Mouse (Mus musculus) gastrocnemius, adult 8-10 months (tissue): ENCODE measurements around the gene Slc25a22. TPM values are rescaled to one million over a fixed set of nuclear protein-coding genes. Genes with fewer than 3 reads are reported as not detected.
"Not testable (repeated sequence)": the region's sequence is repeated elsewhere in the genome, so short reads cannot be mapped to it uniquely, and the experiment has no call there.

Experiments
- DNase-seq, 2 experiments: peaks; one replicate each; pipeline ENCODE4 v3.0.0; 2022; ENCODE audit warnings: low spot score in 2 of 2
- total RNA-seq, 4 experiments: library from RNA; stranded (reverse); gene quantifications; 2 replicates each; pipeline ENCODE4 v1.2.4; 2022

The Slc25a22 gene
- total RNA-seq, 4 experiments from 2014 or later: 14.5 to 19.5 (median 14.7) TPM

DNA sequence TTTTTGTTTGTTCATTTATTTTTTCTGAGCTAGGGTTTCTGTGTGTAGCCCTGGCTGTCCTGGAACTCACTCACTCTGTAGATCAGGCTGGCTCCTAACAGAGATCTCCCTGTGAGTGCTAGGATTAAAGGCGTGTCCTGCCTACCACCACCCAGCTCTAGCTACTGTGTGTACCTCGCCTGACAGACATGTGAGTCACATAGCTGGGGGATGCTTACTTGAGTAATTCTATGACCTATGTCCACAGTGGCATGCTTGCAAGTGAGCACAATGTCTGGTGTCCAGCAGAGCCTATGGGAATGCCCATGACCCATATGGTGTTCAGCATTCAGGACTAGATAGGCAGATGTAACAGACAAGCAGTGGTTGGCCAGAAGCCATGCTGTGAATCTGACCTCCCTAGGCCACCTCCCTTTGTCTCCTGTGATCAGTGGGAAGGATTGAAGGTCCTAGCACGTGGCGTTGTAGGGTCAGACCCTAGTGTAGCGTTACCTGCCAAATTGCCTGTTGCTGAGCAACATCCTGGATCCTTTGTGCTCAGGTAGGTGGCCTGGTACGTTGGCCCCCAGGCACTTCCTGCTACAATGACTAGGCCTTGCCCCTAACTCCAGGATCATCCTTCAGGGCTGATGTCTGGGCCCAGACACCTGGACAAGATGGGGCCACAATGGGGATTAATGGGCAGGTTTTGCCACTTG, 21.4 kb downstream of the Slc25a22 start:
- no peak for DNase-seq

GRCm38 (mm10) chr7:141413809-141414584, 23.7 kb downstream of the Slc25a22 start, which contains the start of gene Gatd1:
Gene Gatd1, minus strand, starts transcription at chr7:141414136.
- peak; percentile 95 to 99 for DNase-seq

GRCm38 (mm10) chr7:141413331-141413730, 24.4 kb downstream of the Slc25a22 start:
- DNase-seq: no peak

DNA sequence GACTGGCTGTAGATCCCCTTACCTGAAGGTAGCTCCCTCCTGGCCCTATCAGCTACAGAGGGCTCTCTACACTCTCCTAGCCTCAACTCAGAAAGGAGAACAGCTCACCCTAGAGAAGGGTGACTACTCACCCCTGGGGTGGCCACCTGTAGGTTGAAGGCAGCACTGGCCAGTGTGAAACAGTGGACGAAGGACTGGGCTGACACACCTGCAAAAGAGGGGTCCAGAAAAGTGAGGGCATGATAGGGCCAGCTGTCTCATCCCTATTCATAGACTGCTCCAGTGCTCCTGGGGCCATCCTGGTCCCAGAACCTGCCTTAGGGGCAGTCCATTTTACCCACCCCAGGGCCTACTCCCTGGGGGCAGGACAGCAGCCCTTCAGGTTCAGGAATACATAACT, 26.0 kb downstream of the Slc25a22 start:
- DNase-seq: no peak

- no peak for DNase-seq
Measured at GRCm38 (mm10) chr7:141410631-141411030, 27.1 kb downstream of the Slc25a22 start.

DNA sequence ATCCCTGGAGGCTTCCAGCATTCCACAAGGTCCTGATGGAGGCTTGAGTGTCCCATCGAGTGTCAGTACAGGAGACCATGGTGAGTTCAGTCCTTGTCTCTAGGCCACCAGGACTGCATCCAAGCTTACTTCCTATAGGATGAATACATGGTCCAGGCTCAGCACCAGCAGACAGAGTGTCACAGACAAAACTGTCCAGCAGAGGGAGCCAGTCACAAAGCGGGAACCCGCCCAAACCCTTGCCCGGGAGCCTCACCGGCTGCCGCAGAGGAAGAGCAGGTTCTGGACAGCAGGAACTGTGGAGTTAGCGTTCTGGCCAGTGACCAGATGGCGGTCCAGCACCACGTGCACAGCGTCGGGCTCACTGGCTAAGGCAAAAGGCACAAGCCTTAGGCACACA, 28.9 kb downstream of the Slc25a22 start:
- DNase-seq: peak; percentile 67 to 74

GRCm38 (mm10) chr7:141407670-141408069, 30.0 kb downstream of the Slc25a22 start:
- not testable (repeated sequence) for DNase-seq

- no peak for DNase-seq
Measured at GRCm38 (mm10) chr7:141405466-141405865, 32.2 kb downstream of the Slc25a22 start.

- no peak for DNase-seq
Measured at GRCm38 (mm10) chr7:141403305-141403704, 34.4 kb downstream of the Slc25a22 start.

DNA sequence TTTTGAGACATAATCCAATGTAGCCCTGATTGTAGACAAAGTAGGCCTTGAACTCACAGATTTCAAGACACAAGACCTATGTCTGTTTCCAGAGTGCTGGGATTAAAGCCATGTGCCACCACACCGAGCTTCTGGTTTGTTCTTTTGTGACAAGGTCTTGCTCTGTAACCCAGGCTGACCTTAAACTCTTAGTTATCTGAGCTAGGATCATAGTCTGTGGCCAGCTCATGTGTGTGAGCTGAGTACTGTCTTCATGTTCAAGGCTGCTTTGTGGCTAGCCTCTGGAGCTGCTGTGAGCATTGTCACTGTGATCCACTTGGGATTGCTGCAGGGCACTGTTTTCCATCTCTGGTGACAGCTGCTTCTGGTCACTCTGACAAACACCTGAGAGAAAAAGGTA, 42.3 kb downstream of the Slc25a22 start:
- DNase-seq: no peak

- peak; percentile 13 to 28 for DNase-seq
Measured at GRCm38 (mm10) chr7:141394771-141395170, 42.9 kb downstream of the Slc25a22 start.

DNA sequence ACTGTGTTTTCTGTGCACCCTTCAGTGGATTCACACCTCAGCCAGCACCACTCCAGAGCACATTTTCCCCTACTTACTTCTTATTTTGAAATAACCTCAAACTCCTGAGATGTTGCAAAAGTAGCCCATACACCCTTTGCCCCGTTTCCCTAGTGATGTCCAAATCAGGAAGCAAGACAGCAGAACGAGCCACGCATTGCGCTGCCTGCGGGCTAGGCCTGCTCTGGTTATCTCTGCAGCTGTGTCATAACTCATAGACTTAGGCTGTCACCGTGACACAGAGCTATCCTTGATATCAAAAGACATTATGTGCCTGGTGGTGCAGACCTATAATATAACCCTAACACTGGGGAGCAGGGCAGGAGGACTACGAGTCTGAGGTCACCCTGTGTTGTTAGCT, 43.5 kb downstream of the Slc25a22 start:
- no peak for DNase-seq

GRCm38 (mm10) chr7:141392552-141393222, 45.0 kb downstream of the Slc25a22 start:
- no peak for DNase-seq

- DNase-seq: peak; percentile 91
Measured at GRCm38 (mm10) chr7:141391625-141392551, 45.8 kb downstream of the Slc25a22 start, which contains the start of gene Taldo1. Gene Taldo1, plus strand, starts transcription at chr7:141392199.

- DNase-seq: no peak
Measured at GRCm38 (mm10) chr7:141390326-141391259, 47.1 kb downstream of the Slc25a22 start.

DNA sequence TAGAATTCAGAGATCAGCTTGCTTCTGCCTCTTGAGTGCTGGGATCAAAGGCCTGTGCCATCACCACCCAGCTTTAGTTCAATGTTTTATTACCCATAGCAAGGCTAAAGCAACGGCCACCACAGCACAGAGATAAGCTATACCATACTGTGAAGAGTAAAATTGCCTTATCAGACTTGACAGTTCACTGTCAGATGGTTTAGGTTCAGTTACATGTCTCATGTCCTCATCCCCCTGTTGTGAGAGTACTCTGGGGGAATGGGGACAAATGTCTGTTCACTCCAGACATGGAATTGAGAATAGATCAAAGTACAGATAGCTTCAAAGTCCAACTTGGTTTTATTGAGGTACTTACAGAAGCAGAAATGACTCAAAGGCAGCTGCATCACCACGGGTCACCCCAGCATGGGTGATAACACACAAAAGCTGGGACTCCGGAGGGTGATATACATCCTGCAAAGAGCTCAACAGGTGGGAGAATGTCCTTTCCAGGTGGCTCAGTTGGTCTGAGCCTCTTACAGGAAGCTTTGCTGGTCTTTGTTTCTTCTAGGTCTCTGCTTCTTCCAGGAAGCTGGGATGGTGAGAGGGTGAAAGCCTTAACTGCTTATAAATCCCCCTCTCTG, 49.1 kb downstream of the Slc25a22 start:
- no peak for DNase-seq

- DNase-seq: no peak
Measured at GRCm38 (mm10) chr7:141387807-141388486, 49.7 kb downstream of the Slc25a22 start.

DNA sequence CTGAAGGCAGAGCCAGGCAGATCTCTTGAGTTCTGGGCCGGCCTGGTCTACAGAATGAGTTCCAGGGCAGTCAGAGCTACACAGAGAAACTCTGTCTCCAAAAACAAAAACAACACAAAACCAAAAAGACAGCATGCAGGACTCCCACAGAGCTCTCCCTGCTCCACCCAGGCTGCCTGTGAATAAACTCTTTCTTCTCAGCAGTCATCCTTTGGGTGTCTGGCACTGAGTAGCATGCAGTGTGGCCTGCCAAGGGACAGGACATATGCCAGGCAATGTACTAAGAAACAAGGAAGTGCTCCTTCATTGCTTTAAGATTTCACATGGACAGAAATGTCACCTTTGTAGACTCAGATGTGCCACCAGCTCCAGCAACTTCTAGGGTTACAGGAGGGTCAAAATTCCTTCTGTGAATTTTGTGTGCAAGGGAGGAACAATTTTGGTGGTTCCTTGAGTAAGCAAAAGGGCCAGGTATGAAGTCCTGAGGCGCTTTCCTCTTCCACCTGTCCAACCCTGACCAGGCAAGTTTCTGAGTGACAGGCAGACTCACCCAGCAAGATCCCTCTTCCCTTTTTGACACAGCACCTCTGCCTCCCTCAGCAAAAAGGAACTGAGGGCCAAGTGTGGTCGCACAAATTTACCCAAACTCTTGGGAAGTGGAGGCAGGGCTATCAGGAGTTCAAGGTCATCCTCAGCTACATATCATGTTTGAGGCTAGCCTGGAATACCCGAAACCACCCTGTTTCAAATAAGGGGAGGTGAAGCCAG, 56.4 kb downstream of the Slc25a22 start:
- DNase-seq: no peak
